ENCODE assay signal across 11 mouse cellular contexts in the genomic region with DNA sequence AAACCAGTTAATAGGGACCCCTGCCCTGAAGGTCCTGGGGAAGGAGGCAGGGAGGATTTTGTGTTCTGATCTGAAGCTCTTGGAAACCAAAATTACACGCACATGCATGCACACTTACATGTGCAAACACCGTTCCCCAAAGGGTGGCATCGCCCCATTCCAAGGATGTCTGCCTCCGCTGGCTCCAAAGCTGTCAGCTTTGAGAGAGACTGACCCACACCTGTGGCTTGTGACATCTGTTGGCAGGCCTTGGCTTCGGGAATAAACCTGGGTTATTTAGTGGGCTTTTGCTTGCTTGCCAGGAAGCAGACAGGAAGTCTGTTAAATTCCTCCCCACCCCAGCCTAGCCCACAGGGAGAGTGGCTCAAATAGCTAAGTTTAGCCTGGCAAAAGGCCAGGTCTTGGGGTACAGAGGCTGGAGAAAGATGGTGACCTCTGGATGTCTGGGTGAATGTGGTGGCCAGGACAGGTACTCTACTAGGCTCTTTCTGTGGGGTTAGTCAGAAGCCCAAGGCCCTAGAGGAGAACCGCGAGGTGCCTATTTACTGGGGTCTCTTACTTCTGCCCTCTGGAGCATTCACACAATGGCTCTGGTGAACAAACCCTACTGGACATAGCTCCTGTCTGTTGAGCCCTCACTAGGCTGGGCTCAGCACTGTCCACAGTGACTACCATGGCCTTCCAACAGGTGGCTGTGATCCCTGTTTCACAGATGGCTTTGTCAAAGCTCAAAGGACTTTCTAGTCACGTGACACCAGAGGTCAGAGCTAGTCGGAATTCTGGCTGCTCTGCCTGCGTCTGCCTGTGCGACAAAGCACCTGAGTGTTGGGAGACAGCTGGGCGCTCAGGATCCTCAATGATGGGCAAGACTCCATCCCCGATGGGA. TPM values are rescaled to one million over a fixed set of nuclear protein-coding genes. Genes with fewer than 3 reads are reported as not detected.
DNase-seq lines count a peak whose midpoint lies in the region; ATAC-seq lines count a peak whose summit lies in the region.
"Had no signal": no experiment of that assay in that cellular context is flagged by ENCODE, and none has a peak within 500 bp of the region (broad histone marks: within the 10 kb centered on the region; RNA-seq: fewer than 3 reads in every experiment).

No protein-coding gene starts in this region.

- peak; percentile 56 to 65 for DNase-seq in heart, adult 18-20 months
- no peak for DNase-seq in heart, adult 8-10 months (ENCODE audit: low spot score)
- DNase-seq in ZHBTc4 (ENCODE audit: low read depth, low spot score), result peak; percentile 38
- DNase-seq in kidney, postnatal 4 days, result peak; percentile 52 to 67
- no peak for DNase-seq in spleen, adult 18-20 months
- DNase-seq in cerebellum, postnatal 36 days, result no peak
- no peak for DNase-seq in retina, embryonic 14.5 days (ENCODE audit: low spot score)
- DNase-seq: retina, postnatal 1 day had no signal

- ATAC-seq in heart, embryonic 15.5 days (replicated peaks; ENCODE audit: insufficient number of reproducible peaks, insufficient read depth, low FRiP score, low read depth), result peak; percentile 77

- H3K36me3 ChIP-seq in heart, embryonic 15.5 days, result peaks cover 2% of the 10 kb centered on the region; the same call in 1 of the 2 replicates

- peaks cover 54% of the 10 kb centered on the region for H3K4me1 ChIP-seq in heart, embryonic 15.5 days (replicated peaks)

- H3K9ac ChIP-seq in heart, embryonic 15.5 days, result peak overlapping the region; percentile 25; the same call in 1 of the 2 replicates

- H3K4me2 ChIP-seq in heart, embryonic 15.5 days, result peak overlapping the region; percentile 40

- H3K4me3 ChIP-seq in heart, embryonic 15.5 days, result no peak overlapping the region

- peak overlapping the region; percentile 81 for H3K27ac ChIP-seq in heart, embryonic 15.5 days
- H3K27ac ChIP-seq: macrophage had no signal

- WGBS in heart, embryonic 15.5 days, result 51% methylated on average over 13 of the region's 13 CpGs

- no peaks in the 10 kb centered on the region for H3K27me3 ChIP-seq in heart, embryonic 15.5 days

- no peaks in the 10 kb centered on the region for H3K9me3 ChIP-seq in heart, embryonic 15.5 days (replicated peaks)

RNA-seq across cellular contexts. Expression of gene Cfap43, which starts 16.5 kb away (rescaled TPM):
- total RNA-seq in heart, adult 18-20 months (2021), result 1 to 10 TPM in 1 of 2 experiments, not detected in 1; 1.1 TPM
- total RNA-seq in heart, adult 8-10 months (2022), result under 1 TPM in 3 of 4 experiments, not detected in 1; 0.08 to 0.23 (median 0.22) TPM
- 0.08 and 0.24 TPM in 2 replicates for polyA plus RNA-seq in heart, embryonic 15.5 days (2015; fragmentation: Nextera tagmentation; extraction: Ambion mirVana)
- total RNA-seq: heart, postnatal 36 days had no signal

RNA-seq across cellular contexts. Expression of gene Itprip, which starts 16.5 kb away (rescaled TPM):
- total RNA-seq in heart, adult 18-20 months (2021), result 1 to 10 TPM; 8.9 to 9.2 TPM
- total RNA-seq in heart, adult 8-10 months (2022), result 10 to 100 TPM in 2 of 4 experiments, 1 to 10 TPM in 2; 8.1 to 15.4 (median 11.5) TPM
- 17.4 and 20.7 TPM in 2 replicates for polyA plus RNA-seq in heart, embryonic 15.5 days (2015; fragmentation: Nextera tagmentation; extraction: Ambion mirVana)

RNA-seq across cellular contexts. Expression of gene Cfap58, which starts 34.9 kb away (rescaled TPM):
- 1 to 10 TPM; 2.0 to 2.6 TPM for total RNA-seq in heart, adult 18-20 months (2021)
- total RNA-seq in heart, adult 8-10 months (2022), result 1 to 10 TPM; 1.2 to 2.9 (median 1.9) TPM
- polyA plus RNA-seq in heart, embryonic 15.5 days (2015; fragmentation: Nextera tagmentation; extraction: Ambion mirVana), result 0.09 TPM in 1 of 2 replicates, not detected in the other
- polyA plus RNA-seq: macrophage had no signal

RNA-seq across cellular contexts. Expression of gene Gsto2, which starts 37.2 kb away (rescaled TPM):
- 1 to 10 TPM; 2.0 to 2.6 TPM for total RNA-seq in heart, adult 18-20 months (2021)
- total RNA-seq in heart, adult 8-10 months (2022), result 1 to 10 TPM; 2.3 to 3.5 (median 2.5) TPM
- polyA plus RNA-seq in heart, embryonic 15.5 days (2015; fragmentation: Nextera tagmentation; extraction: Ambion mirVana), result 0.74 and 1.2 TPM in 2 replicates

RNA-seq across cellular contexts. Expression of gene Gsto1, which starts 47.8 kb away (rescaled TPM):
- total RNA-seq in heart, adult 18-20 months (2021), result 100 to 1,000 TPM; 207 to 211 TPM
- total RNA-seq in heart, adult 8-10 months (2022), result 100 to 1,000 TPM; 186 to 266 (median 222) TPM
- 97.5 and 103 TPM in 2 replicates for polyA plus RNA-seq in heart, embryonic 15.5 days (2015; fragmentation: Nextera tagmentation; extraction: Ambion mirVana)

Comparison
In these comparisons a context has a peak if more than half of its experiments do, and no peak if none do; other contexts are left out.
1. DNase-seq: peak in heart, adult 18-20 months (2 of 2), ZHBTc4 (single experiment) and kidney, postnatal 4 days (2 of 2); none in heart, adult 8-10 months (single experiment), spleen, adult 18-20 months (0 of 2), cerebellum, postnatal 36 days (0 of 2) and retina, embryonic 14.5 days (single experiment).